Mouse (Mus musculus): ENCODE results near the gene H2-DMb1. TPM values are rescaled to one million over a fixed set of nuclear protein-coding genes. Genes with fewer than 3 reads are reported as not detected.

H2-DMb1 gene
- polyA plus RNA-seq, 1 experiment from 2014 or later, result 2.1 TPM

DNA sequence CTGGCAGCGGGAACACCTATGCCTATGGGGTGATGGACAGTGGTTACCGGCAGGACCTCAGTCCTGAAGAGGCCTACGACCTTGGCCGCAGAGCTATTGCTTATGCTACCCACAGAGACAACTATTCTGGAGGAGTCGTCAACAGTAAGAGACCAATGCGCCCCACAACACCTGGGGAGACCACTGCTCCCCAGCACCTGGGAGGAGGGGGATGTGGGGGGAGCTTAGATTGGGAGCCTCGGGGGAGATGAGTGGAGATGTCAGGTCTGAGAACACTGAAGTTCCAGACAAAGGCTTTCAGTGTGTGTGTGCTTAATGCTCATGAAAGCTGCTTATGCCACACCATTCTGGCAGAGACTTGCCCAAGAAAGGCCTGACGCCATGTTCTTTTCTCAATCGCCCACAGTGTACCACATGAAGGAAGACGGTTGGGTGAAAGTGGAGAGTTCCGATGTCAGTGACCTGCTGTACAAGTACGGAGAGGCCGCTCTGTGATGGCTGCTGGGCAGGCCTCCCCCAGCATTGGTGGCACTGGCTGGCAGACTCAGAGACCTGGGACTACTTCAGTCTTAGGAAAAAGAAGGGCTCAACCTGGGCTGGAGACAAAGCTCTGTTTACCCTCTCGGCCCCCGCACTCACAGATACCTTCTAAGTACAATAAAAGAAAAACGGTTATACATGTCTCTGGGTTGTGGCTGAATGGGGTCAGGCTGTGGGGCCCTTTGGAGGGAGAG is 48.1 kb downstream of the H2-DMb1 start:
- 84% methylated on average over 16 of the region's 16 CpGs for WGBS
- H3K36me3 ChIP-seq, result no peaks in the 10 kb centered on the region
- no peak overlapping the region for H3K4me2 ChIP-seq (replicated peaks)
- peaks cover 84% of the 10 kb centered on the region for H3K27me3 ChIP-seq
- H3K9ac ChIP-seq, result no peak overlapping the region
- ATAC-seq (ENCODE audit: low FRiP score), result no peak
- H3K4me3 ChIP-seq, result no peak overlapping the region
- H3K27ac ChIP-seq, result no peak overlapping the region
- no peaks in the 10 kb centered on the region for H3K9me3 ChIP-seq (replicated peaks)
- H3K4me1 ChIP-seq, result peaks cover 19% of the 10 kb centered on the region

DNA sequence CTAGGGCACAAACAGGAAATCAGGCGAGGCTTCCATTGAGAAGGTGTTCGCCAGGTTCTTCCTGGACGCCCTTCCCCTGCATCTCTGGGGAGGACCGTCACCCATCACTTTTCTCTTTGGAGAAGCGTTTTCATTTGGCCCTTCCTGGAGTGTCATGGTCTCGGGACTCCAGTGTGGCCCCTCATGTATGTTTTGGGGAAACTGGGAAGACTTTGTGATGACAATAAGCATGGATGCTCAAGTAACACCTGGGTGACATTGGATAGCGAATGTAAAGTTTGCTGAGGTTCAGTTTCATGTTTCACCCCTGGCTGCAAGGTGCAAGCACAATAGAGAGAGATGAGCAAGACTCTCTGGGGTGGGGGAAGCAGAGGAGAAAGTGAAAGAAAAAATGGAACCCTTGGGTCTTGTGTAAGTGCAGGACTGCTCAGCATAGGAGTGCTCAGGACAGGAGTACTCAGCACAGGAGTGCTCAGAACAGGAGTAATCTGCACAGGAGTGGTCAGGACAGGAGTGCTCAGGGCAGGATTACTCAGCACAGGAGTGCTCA is 48.7 kb downstream of the H2-DMb1 start:
- H3K27me3 ChIP-seq, result peaks cover 84% of the 10 kb centered on the region
- no peak overlapping the region for H3K9ac ChIP-seq
- no peak overlapping the region for H3K4me2 ChIP-seq (replicated peaks)
- WGBS, result 69% methylated on average over 7 of the region's 7 CpGs
- ATAC-seq (ENCODE audit: low FRiP score), result no peak
- H3K4me1 ChIP-seq, result peaks cover 19% of the 10 kb centered on the region
- no peaks in the 10 kb centered on the region for H3K36me3 ChIP-seq
- no peaks in the 10 kb centered on the region for H3K9me3 ChIP-seq (replicated peaks)
- no peak overlapping the region for H3K4me3 ChIP-seq
- H3K27ac ChIP-seq, result no peak overlapping the region

DNA sequence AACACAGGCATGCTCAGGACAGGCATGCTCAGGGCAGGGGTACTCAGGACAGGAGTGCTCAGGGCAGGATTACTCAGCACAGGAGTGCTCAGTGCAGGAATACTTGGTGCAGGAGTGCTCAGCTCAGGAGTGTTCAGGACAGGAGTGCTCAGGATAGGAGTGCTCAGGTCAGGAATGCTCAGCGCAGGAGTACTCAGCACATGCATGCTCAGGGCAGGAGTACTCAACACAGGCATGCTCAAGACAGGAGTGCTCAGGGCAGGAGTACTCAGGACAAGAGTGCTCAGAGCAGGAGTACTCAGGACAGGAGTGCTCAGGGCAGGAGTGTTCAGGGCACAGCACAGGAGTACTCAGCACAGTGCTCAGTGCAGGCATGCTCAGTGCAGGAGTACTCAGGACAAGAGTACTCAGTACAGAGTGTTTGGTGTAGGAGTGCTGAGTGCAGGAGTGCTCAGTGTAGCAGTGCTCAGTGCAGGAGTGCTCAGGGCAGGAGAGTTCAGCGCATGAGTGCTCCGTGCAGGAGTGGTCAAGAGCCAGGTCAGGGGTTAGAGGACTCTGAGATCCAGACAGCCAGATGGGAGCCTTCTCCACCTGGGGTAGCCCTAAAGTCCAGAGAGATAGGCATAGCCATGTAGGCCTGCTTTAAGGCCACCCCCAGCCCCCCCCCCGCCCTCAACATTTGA is 50.0 kb downstream of the H2-DMb1 start:
- Histone ChIP-seq H3K9ac (no peak overlapping the region), H3K9me3 (replicated peaks) (no peaks in the 10 kb centered on the region), H3K27me3 (peaks cover 77% of the 10 kb centered on the region), H3K36me3 (no peaks in the 10 kb centered on the region), H3K4me2 (replicated peaks) (no peak overlapping the region), H3K4me3 (no peak overlapping the region), H3K27ac (no peak overlapping the region), H3K4me1 (peaks cover 12% of the 10 kb centered on the region)
- ATAC-seq (ENCODE audit: low FRiP score), result peak; percentile 62; the same call in 1 of the 2 replicates
- 92% methylated on average over 4 of the region's 4 CpGs for WGBS

DNA sequence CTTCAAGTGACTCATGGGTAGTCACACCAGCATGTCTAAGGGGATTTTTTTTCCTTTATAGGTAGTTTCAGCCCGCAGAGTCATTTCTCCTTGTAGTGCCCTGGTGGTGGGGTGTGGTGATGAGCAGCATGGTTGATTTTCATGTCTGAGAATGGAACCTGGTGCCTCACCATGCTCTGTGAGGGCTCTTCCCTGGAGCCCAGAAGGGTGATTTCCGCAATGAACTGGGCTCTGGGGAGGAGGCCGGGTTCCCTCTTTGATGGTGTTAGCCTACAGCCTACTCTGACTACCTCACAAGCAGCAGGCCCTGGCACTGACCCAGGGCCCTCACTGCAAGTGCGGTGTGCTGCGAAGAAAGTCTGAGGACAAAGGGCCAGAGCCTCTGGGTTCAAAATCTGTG is 50.6 kb downstream of the H2-DMb1 start, which contains the start of gene Tap2:
Gene Tap2, plus strand, starts transcription at position 84 of the 400 bp plus-strand sequence.
- ATAC-seq (ENCODE audit: low FRiP score), result no peak
- Histone ChIP-seq H3K4me1 (peaks cover 7% of the 10 kb centered on the region), H3K9me3 (replicated peaks) (no peaks in the 10 kb centered on the region), H3K4me2 (replicated peaks) (peak within 1 kb of the TSS; percentile 94), H3K9ac (peak within 1 kb of the TSS; percentile 48), H3K4me3 (peak within 1 kb of the TSS; percentile 45), H3K36me3 (no peaks in the 10 kb centered on the region), H3K27me3 (peaks cover 74% of the 10 kb centered on the region), H3K27ac (no peak within 1 kb of the TSS)
- WGBS, result 61% methylated on average over 5 of the region's 5 CpGs

DNA sequence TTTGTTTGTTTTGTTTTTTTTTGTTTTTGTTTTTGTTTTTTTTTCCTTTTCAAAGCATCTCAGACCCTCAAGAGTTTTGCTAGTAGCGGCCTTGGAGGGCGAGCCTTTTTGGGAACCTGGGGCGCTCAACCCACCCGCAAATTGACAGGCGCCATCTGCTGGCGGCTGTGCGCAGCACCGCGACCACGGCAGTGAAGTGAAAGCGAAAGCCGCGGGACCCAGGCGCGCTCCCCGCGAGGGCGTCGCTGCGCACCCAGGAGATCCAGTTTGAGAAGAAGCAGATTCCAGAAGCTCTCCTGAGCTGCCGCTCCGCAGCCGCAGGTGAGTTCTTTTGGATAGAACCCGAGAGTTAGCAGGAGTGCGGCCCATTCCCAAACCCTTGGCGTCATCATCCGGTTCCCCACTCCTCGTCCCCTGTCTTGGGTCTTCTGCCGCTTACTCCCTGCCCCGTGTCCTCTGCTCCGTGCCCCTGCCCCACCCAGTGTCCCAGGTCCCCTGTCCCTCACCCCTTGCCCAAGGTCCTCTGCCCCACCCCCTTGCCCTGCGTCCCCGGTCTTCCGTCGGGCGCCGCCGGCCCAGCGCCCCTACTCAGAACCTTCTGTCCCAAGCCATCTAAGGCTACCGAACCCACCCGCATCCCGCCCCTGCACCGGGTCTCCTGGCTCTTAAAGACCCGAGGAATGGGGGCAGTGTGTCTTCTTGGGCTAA is 51.6 kb downstream of the H2-DMb1 start:
- Histone ChIP-seq H3K4me2 (replicated peaks) (peak overlapping the region; percentile 94), H3K9me3 (replicated peaks) (no peaks in the 10 kb centered on the region), H3K27ac (no peak overlapping the region), H3K36me3 (no peaks in the 10 kb centered on the region), H3K4me1 (peaks cover 7% of the 10 kb centered on the region), H3K27me3 (peaks cover 72% of the 10 kb centered on the region), H3K9ac (peak overlapping the region; percentile 48), H3K4me3 (peak overlapping the region; percentile 45)
- WGBS, result 1% methylated on average over 44 of the region's 44 CpGs
- ATAC-seq (ENCODE audit: low FRiP score), result peak; percentile 39; the same call in 1 of the 2 replicates

DNA sequence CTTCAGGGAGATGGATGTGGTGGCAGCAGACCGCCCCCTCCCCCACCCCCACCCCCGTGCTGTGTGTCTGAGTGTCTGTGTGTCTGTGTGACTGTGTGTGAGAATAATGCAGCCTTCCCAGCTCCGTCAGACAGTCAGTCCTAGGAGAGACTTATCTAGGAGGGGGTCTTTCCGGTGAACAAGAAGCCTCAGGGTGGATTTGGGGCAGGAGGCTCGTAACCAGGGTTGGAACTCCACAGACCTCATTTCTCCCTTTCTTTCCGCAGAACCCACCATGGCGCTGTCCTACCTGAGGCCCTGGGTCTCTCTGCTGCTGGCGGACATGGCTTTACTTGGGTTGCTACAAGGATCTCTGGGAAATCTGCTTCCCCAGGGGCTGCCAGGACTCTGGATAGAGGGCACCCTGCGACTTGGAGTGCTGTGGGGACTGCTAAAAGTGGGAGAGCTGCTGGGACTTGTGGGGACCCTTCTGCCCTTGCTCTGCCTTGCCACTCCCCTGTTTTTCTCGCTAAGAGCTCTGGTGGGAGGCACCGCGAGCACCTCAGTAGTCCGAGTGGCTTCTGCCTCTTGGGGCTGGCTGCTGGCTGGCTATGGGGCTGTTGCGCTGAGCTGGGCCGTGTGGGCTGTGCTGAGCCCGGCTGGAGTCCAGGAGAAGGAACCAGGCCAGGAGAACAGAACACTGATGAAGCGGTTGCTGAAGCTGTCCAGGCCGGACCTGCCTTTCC is 52.3 kb downstream of the H2-DMb1 start:
- H3K27ac ChIP-seq, result no peak overlapping the region
- peaks cover 7% of the 10 kb centered on the region for H3K4me1 ChIP-seq
- H3K36me3 ChIP-seq, result no peaks in the 10 kb centered on the region
- ATAC-seq (ENCODE audit: low FRiP score), result no peak
- H3K9me3 ChIP-seq (replicated peaks), result no peaks in the 10 kb centered on the region
- peak overlapping the region; percentile 48 for H3K9ac ChIP-seq
- H3K4me3 ChIP-seq, result peak overlapping the region; percentile 45
- 15% methylated on average over 18 of the region's 18 CpGs for WGBS
- peaks cover 67% of the 10 kb centered on the region for H3K27me3 ChIP-seq
- H3K4me2 ChIP-seq (replicated peaks), result peak overlapping the region; percentile 94

DNA sequence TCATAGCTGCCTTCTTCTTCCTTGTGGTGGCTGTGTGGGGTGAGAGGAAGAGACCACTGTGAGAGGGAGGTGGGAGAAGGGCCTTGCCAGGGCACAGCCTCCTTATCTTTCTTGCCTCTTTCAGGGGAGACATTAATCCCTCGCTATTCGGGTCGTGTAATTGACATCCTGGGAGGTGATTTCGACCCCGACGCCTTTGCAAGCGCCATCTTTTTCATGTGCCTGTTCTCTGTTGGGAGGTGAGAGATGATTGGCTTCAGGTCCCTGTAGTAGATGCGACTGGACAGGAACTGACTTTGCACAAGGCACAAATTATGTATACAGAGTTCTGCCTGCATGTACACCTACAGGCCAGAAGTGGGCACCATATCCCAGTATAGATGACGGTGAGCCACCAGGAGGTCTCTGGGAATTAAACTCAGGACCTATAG is 52.9 kb downstream of the H2-DMb1 start:
- H3K27me3 ChIP-seq, result peaks cover 69% of the 10 kb centered on the region
- no peak overlapping the region for H3K27ac ChIP-seq
- no peaks in the 10 kb centered on the region for H3K9me3 ChIP-seq (replicated peaks)
- no peak for ATAC-seq (ENCODE audit: low FRiP score)
- no peak overlapping the region for H3K9ac ChIP-seq
- no peak overlapping the region for H3K4me3 ChIP-seq
- peaks cover 7% of the 10 kb centered on the region for H3K4me1 ChIP-seq
- 27% methylated on average over 9 of the region's 9 CpGs for WGBS
- no peak overlapping the region for H3K4me2 ChIP-seq (replicated peaks)
- H3K36me3 ChIP-seq, result no peaks in the 10 kb centered on the region

DNA sequence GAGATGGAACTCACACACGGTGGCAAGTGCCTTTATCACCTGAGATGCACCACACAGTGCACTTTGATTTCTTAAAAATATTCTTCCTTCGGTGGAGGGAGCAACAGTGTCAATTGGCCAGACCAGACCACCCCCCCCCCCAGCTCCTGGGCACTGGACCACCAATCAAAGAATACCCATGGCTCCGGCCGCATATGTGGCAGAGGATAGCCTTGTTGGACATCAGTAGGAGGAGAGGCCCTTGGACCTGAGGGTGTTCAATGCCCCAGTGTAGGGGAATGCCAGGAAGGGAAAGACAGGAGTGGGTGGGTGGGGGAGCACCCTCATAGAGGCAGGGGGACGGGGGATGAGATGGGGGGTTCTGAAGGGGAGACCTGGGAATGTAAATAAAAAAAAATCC is 53.9 kb downstream of the H2-DMb1 start:
- no peak for ATAC-seq (ENCODE audit: low FRiP score)
- no peaks in the 10 kb centered on the region for H3K36me3 ChIP-seq
- no peak overlapping the region for H3K9ac ChIP-seq
- H3K4me3 ChIP-seq, result no peak overlapping the region
- peaks cover 69% of the 10 kb centered on the region for H3K27me3 ChIP-seq
- 86% methylated on average over 5 of the region's 5 CpGs for WGBS
- peaks cover 8% of the 10 kb centered on the region for H3K4me1 ChIP-seq
- no peaks in the 10 kb centered on the region for H3K9me3 ChIP-seq (replicated peaks)
- no peak overlapping the region for H3K4me2 ChIP-seq (replicated peaks)
- H3K27ac ChIP-seq, result no peak overlapping the region

DNA sequence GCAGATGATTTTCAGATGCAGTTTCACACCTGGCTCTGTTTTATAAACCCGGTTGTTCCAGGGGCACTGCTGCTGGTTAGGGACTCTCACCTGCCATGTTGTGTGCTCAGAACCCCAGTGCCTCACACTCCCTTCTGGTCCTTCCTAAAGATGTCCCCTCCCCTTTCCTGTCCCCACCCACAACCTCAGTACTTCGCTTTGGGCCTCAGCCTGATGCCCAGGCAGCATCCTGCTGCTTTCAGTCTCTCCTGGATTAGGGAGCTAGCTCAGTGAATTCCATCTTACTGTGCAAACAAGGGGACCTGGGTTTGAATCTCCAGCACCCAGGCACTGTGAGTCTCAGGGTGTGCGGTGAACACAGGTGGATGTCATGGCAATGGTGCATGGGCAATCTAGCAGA is 54.6 kb downstream of the H2-DMb1 start:
- 61% methylated on average over 3 of the region's 3 CpGs for WGBS
- no peak overlapping the region for H3K4me3 ChIP-seq
- peaks cover 75% of the 10 kb centered on the region for H3K27me3 ChIP-seq
- no peak overlapping the region for H3K4me2 ChIP-seq (replicated peaks)
- peaks cover 10% of the 10 kb centered on the region for H3K4me1 ChIP-seq
- no peak for ATAC-seq (ENCODE audit: low FRiP score)
- no peaks in the 10 kb centered on the region for H3K9me3 ChIP-seq (replicated peaks)
- no peak overlapping the region for H3K9ac ChIP-seq
- H3K27ac ChIP-seq, result no peak overlapping the region
- no peaks in the 10 kb centered on the region for H3K36me3 ChIP-seq

DNA sequence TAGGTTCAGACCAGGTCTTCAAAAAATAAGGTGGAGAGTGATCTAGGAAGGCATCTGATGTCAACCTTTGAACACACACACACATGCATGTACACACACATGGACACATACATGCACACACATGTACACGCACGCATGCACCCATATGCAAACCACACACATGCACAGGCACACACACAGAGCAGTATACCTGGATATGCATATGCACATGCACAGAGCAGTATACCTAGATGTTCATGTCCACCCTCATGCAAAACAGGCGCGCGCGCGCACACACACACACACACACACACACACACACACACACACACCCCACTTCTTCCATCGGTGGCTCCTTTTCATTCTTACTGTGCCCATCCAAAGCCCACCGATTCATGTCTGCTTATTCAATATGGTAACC is 55.0 kb downstream of the H2-DMb1 start:
- no peaks in the 10 kb centered on the region for H3K9me3 ChIP-seq (replicated peaks)
- H3K9ac ChIP-seq, result no peak overlapping the region
- H3K4me2 ChIP-seq (replicated peaks), result no peak overlapping the region
- no peak for ATAC-seq (ENCODE audit: low FRiP score)
- peaks cover 10% of the 10 kb centered on the region for H3K4me1 ChIP-seq
- no peak overlapping the region for H3K4me3 ChIP-seq
- H3K27me3 ChIP-seq, result peaks cover 77% of the 10 kb centered on the region
- 96% methylated on average over 9 of the region's 9 CpGs for WGBS
- no peak overlapping the region for H3K27ac ChIP-seq
- H3K36me3 ChIP-seq, result no peaks in the 10 kb centered on the region

DNA sequence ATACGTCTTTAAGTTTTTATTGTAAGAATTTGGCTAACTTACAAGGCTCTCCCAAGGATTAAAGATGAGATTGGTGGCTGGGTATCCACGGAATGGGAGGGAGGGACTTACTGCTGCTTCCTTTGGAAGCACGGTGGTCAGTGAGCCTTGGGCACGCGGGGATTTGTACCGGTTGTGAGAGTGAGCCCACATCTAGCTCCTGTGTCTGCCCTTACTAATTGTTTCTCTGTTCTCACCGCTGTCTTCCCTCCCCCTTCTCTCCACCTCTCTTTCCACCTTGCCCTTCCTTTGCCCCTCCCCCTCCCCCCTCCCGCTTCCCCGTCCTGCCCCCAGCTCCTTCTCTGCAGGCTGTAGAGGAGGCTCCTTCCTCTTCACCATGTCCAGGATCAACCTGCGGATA is 55.5 kb downstream of the H2-DMb1 start:
- ATAC-seq (ENCODE audit: low FRiP score), result no peak
- Histone ChIP-seq H3K4me3 (no peak overlapping the region), H3K4me1 (peaks cover 10% of the 10 kb centered on the region), H3K27ac (no peak overlapping the region), H3K27me3 (peaks cover 77% of the 10 kb centered on the region), H3K4me2 (replicated peaks) (no peak overlapping the region), H3K36me3 (no peaks in the 10 kb centered on the region), H3K9me3 (replicated peaks) (no peaks in the 10 kb centered on the region), H3K9ac (no peak overlapping the region)
- 23% methylated on average over 10 of the region's 10 CpGs for WGBS

DNA sequence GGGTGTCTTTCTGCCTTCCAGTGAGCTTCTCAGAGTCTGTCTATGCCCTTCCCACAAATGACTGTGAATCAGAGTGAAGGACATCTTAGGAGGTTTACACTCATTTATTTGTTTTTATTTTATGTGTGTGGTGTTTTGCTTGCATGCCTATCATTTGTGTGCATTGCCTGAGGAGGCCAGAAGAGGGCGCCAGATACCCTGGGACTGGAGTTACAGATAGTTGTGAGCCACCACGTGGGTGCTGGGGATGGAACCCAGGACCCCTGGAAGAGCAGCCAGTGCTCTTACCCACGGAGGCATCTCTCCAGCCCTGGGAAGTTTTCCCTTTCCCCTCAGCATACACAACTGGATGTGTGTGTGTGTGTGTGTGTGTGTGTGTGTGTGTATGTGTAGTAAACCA is 56.8 kb downstream of the H2-DMb1 start:
- H3K4me2 ChIP-seq (replicated peaks), result no peak overlapping the region
- H3K9me3 ChIP-seq (replicated peaks), result no peaks in the 10 kb centered on the region
- H3K36me3 ChIP-seq, result no peaks in the 10 kb centered on the region
- H3K4me1 ChIP-seq, result peaks cover 9% of the 10 kb centered on the region
- peaks cover 81% of the 10 kb centered on the region for H3K27me3 ChIP-seq
- no peak overlapping the region for H3K4me3 ChIP-seq
- no peak overlapping the region for H3K9ac ChIP-seq
- WGBS, result 51% methylated on average over 3 of the region's 3 CpGs
- H3K27ac ChIP-seq, result no peak overlapping the region
- ATAC-seq (ENCODE audit: low FRiP score), result no peak
